Mouse (Mus musculus) forebrain, embryonic 15.5 days (tissue): ENCODE measurements around the gene Kifap3. TPM values are rescaled to one million over a fixed set of nuclear protein-coding genes. Genes with fewer than 3 reads are reported as not detected.

ENCODE experiments used
- ATAC-seq: fragments of 200-750 bp; cut with Nextera tagmentation; replicated peaks from 2 replicates; pipeline ENCODE4 v1.8.0; 2017; ENCODE audit warnings: mild to moderate bottlenecking, moderate TSS enrichment, moderate library complexity
- H3K27ac ChIP-seq: fragments of 300-500 bp; sonication (generic); replicated peaks from 2 replicates; pipeline ENCODE4 v1.5.1; 2015; ENCODE audit warnings: mild to moderate bottlenecking, inconsistent platforms
- H3K27me3 ChIP-seq: fragments of 300-500 bp; sonication (generic); 2 replicates; pipeline ENCODE4 v1.6.1; 2015; ENCODE audit warnings: inconsistent platforms
- H3K36me3 ChIP-seq: fragments of 300-500 bp; sonication (generic); 2 replicates; pipeline ENCODE4 v1.6.1; 2015; ENCODE audit warnings: mild to moderate bottlenecking, inconsistent platforms
- H3K4me1 ChIP-seq: fragments of 300-500 bp; sonication (generic); 2 replicates; pipeline ENCODE4 v1.6.1; 2015; ENCODE audit warnings: inconsistent platforms
- H3K4me2 ChIP-seq: fragments of 300-500 bp; sonication (generic); replicated peaks from 2 replicates; pipeline ENCODE4 v1.6.1; 2015; ENCODE audit warnings: mild to moderate bottlenecking, inconsistent platforms
- H3K4me3 ChIP-seq: fragments of 300-500 bp; sonication (generic); 2 replicates; pipeline ENCODE4 v1.5.1; 2015; ENCODE audit warnings: mild to moderate bottlenecking, inconsistent platforms
- H3K9ac ChIP-seq: fragments of 300-500 bp; sonication (generic); replicated peaks from 2 replicates; pipeline ENCODE4 v1.6.1; 2015; ENCODE audit warnings: mild to moderate bottlenecking, inconsistent platforms
- H3K9me3 ChIP-seq: fragments of 300-500 bp; sonication (generic); 2 replicates; pipeline ENCODE4 v1.6.1; 2016; ENCODE audit warnings: inconsistent platforms
- WGBS: fragments of 180-500 bp; shearing (Covaris S2); methylation state at CpG from one replicate; pipeline ENCODE4 v1.1.7; 2015; ENCODE audit warnings: mixed read lengths; 5-methylcytosine and 5-hydroxymethylcytosine counted together
- polyA plus RNA-seq: library from polyadenylated mRNA; unstranded; fragments of >200 nt; fragmentation: Nextera tagmentation; extraction: Ambion mirVana; gene quantifications from 2 replicates; pipeline ENCODE4 v1.2.1, GENCODE M21; 2015

Kifap3 gene
- polyA plus RNA-seq, 1 experiment from 2014 or later: 107 TPM

DNA sequence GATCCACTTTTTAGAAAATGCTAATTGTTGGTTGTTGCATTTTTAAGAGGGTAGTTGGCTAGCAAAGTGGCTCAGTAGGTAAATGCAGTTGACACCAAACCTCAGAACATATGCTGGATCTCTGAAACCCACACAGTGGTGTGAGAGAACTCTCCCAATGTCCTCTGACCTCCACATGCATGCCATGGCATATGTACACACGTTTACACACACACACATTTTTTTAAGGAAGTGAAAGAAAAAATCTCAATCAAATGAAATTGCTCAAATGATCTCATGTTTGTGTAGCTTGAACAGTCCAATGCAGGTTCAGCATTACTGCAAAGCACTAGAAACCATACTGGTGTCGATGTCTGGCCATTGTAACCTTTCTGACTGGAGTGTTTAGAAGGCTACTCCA, 120.2 kb downstream of the Kifap3 start:
- no peaks in the 10 kb centered on the region for H3K27me3 ChIP-seq
- no peak overlapping the region for H3K27ac ChIP-seq
- no peak for ATAC-seq
- H3K9me3 ChIP-seq: no peaks in the 10 kb centered on the region
- WGBS: 95% methylated on average over 2 of the region's 2 CpGs
- no peak overlapping the region for H3K4me3 ChIP-seq
- H3K9ac ChIP-seq: no peak overlapping the region
- H3K4me1 ChIP-seq: 0 out of 2 replicates have a peak, but pooled peaks cover 2% of the 10 kb centered on the region
- H3K36me3 ChIP-seq: no peaks in the 10 kb centered on the region
- no peak overlapping the region for H3K4me2 ChIP-seq

- WGBS: 90% methylated on average over 2 of the region's 2 CpGs
Measured at GRCm38 (mm10) chr1:163900168-163900567, 120.8 kb downstream of the Kifap3 start.

DNA sequence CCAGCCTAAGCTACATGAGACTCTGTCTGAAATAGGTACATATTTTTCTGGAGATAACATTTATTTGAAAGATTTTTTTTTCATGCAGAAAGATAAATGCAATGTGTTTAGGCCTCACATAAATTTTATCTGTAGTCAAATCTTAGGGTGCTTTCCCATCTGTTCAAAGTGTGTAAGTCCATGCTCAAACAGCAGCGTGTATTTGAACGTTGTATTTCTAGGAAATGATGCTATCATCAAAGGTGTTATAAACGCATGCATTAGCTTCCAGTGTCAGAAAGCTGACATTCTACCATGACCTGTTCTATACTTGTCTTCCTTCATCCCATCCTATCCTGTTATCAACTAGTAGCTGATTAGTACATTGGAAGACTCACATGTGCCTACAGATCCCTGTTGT, 124.0 kb downstream of the Kifap3 start:
- no peak for ATAC-seq
- Histone ChIP-seq H3K4me2 (no peak overlapping the region), H3K27ac (no peak overlapping the region), H3K4me3 (no peak overlapping the region), H3K4me1 (0 out of 2 replicates have a peak, but pooled peaks cover under 1% of the 10 kb centered on the region), H3K36me3 (no peaks in the 10 kb centered on the region), H3K9me3 (no peaks in the 10 kb centered on the region), H3K27me3 (no peaks in the 10 kb centered on the region), H3K9ac (no peak overlapping the region)
- WGBS: 95% methylated on average over 3 of the region's 3 CpGs

More at GRCm38 (mm10) chr1:163900168-163900567, 120.8 kb downstream of the Kifap3 start:
- 0 out of 2 replicates have a peak, but pooled peaks cover 2% of the 10 kb centered on the region for H3K4me1 ChIP-seq
- H3K27ac ChIP-seq: no peak overlapping the region
- H3K9me3 ChIP-seq: no peaks in the 10 kb centered on the region
- H3K36me3 ChIP-seq: no peaks in the 10 kb centered on the region
- ATAC-seq: no peak
- H3K4me2 ChIP-seq: no peak overlapping the region
- H3K4me3 ChIP-seq: no peak overlapping the region
- no peaks in the 10 kb centered on the region for H3K27me3 ChIP-seq
- H3K9ac ChIP-seq: no peak overlapping the region

DNA sequence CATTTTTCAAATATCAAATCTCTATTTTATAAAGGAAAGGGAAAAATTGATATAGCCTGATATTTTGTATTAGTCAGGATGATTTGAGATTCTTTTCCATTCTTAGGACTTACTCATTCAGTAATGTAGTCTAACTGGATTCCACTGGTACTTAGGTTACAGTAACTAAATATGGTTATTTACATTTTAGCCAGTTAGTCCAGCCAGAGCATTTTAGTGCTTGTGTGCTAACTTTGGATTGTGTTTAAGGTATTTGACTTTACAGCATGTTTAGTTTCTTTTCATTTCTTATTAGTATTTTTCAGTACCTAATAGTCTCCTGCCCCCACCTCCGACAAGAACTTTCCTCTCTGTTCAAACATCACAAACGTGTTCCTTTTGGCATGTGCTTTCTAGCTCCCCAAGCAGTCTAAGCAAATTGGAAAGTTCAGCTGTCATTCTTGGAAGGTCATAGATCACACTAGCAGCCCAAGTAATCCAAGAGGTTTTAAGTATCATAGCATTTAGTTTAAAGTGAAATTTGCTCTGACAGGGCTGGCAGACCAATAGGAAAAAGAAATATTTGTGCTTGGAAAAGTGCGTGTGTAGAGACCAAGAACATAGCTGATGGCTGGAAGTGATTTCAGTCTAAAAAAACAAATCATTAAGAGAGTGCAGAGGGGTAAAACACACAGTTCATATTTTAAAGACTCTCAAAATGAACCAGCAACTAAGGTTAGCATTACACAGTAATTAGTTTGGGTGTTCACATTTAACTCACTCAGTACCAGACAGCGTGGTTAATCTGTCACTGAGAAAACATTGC, 127.8 kb downstream of the Kifap3 start:
- Histone ChIP-seq H3K9me3 (no peaks in the 10 kb centered on the region), H3K4me1 (no peaks in the 10 kb centered on the region), H3K4me2 (no peak overlapping the region), H3K9ac (no peak overlapping the region), H3K27me3 (no peaks in the 10 kb centered on the region), H3K4me3 (no peak overlapping the region), H3K36me3 (no peaks in the 10 kb centered on the region), H3K27ac (no peak overlapping the region)
- no peak for ATAC-seq
- 78% methylated on average over 4 of the region's 4 CpGs for WGBS

- Histone ChIP-seq H3K9me3 (no peaks in the 10 kb centered on the region), H3K36me3 (no peaks in the 10 kb centered on the region), H3K4me2 (no peak overlapping the region), H3K4me1 (no peaks in the 10 kb centered on the region), H3K27me3 (no peaks in the 10 kb centered on the region), H3K9ac (no peak overlapping the region), H3K27ac (no peak overlapping the region), H3K4me3 (no peak overlapping the region)
- 63% methylated on average over 11 of the region's 11 CpGs for WGBS
- 0 out of 2 replicates have a peak, but pooled peaks have one; percentile 23 for ATAC-seq
Measured at GRCm38 (mm10) chr1:163908389-163908788, 129.0 kb downstream of the Kifap3 start.

DNA sequence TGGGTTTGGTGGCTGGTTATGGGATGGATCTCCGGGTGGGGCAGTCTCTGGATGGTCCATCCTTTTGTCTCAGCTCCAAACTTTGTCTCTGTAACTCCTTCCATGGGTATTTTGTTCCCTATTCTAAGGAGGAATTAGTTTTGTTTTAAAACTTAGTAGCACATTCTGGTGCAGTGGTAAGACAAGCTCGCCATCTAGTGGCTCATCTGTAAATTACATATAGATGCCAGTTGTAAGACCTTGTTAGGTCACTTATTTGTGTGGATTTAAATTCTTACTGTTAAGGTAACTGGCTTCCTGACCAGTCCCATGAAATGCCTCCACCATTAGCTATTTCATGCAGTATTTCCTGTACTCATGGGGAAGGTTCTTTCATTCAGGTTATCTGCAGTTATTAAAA, 131.0 kb downstream of the Kifap3 start:
- WGBS: 5% methylated on average over 2 of the region's 2 CpGs

GRCm38 (mm10) chr1:163910785-163911184, 131.4 kb downstream of the Kifap3 start:
- H3K9me3 ChIP-seq: no peaks in the 10 kb centered on the region
- ATAC-seq: peak; percentile 55; the same call in 1 of the 2 replicates

More for the DNA sequence above, 131.0 kb downstream of the Kifap3 start:
- Histone ChIP-seq H3K9me3 (no peaks in the 10 kb centered on the region), H3K36me3 (no peaks in the 10 kb centered on the region), H3K4me1 (no peaks in the 10 kb centered on the region), H3K27ac (no peak overlapping the region), H3K4me2 (no peak overlapping the region), H3K9ac (no peak overlapping the region), H3K4me3 (no peak overlapping the region), H3K27me3 (no peaks in the 10 kb centered on the region)
- ATAC-seq: peak; percentile 70

GRCm38 (mm10) chr1:163911981-163912380, 132.6 kb downstream of the Kifap3 start:
- no peak for ATAC-seq

More at GRCm38 (mm10) chr1:163910785-163911184, 131.4 kb downstream of the Kifap3 start:
- Histone ChIP-seq H3K27me3 (no peaks in the 10 kb centered on the region), H3K27ac (no peak overlapping the region), H3K4me1 (no peaks in the 10 kb centered on the region), H3K36me3 (0 out of 2 replicates have a peak, but pooled peaks cover 3% of the 10 kb centered on the region), H3K4me2 (no peak overlapping the region), H3K4me3 (no peak overlapping the region), H3K9ac (no peak overlapping the region)
- 94% methylated on average over 9 of the region's 9 CpGs for WGBS

GRCm38 (mm10) chr1:163917349-163918160, 138.2 kb downstream of the Kifap3 start:
- WGBS: 95% methylated on average over 5 of the region's 5 CpGs

More at GRCm38 (mm10) chr1:163911981-163912380, 132.6 kb downstream of the Kifap3 start:
- Histone ChIP-seq H3K27ac (no peak overlapping the region), H3K9ac (no peak overlapping the region), H3K4me3 (no peak overlapping the region), H3K4me1 (no peaks in the 10 kb centered on the region), H3K27me3 (no peaks in the 10 kb centered on the region), H3K36me3 (peaks cover 9% of the 10 kb centered on the region), H3K9me3 (no peaks in the 10 kb centered on the region), H3K4me2 (no peak overlapping the region)
- WGBS: 92% methylated on average over 11 of the region's 11 CpGs

GRCm38 (mm10) chr1:163924093-163924492, 144.7 kb downstream of the Kifap3 start:
- peaks cover 5% of the 10 kb centered on the region for H3K4me1 ChIP-seq
- no peaks in the 10 kb centered on the region for H3K27me3 ChIP-seq
- WGBS: 89% methylated on average over 8 of the region's 8 CpGs
- H3K4me3 ChIP-seq: no peak overlapping the region
- no peaks in the 10 kb centered on the region for H3K36me3 ChIP-seq
- no peak overlapping the region for H3K9ac ChIP-seq
- no peak for ATAC-seq
- H3K9me3 ChIP-seq: no peaks in the 10 kb centered on the region
- no peak overlapping the region for H3K4me2 ChIP-seq
- H3K27ac ChIP-seq: no peak overlapping the region

More at GRCm38 (mm10) chr1:163917349-163918160, 138.2 kb downstream of the Kifap3 start:
- no peak overlapping the region for H3K9ac ChIP-seq
- no peak overlapping the region for H3K4me3 ChIP-seq
- H3K9me3 ChIP-seq: no peaks in the 10 kb centered on the region
- H3K4me1 ChIP-seq: no peaks in the 10 kb centered on the region
- H3K27ac ChIP-seq: no peak overlapping the region
- H3K27me3 ChIP-seq: no peaks in the 10 kb centered on the region
- ATAC-seq: no peak
- H3K4me2 ChIP-seq: no peak overlapping the region
- H3K36me3 ChIP-seq: peaks cover 20% of the 10 kb centered on the region

DNA sequence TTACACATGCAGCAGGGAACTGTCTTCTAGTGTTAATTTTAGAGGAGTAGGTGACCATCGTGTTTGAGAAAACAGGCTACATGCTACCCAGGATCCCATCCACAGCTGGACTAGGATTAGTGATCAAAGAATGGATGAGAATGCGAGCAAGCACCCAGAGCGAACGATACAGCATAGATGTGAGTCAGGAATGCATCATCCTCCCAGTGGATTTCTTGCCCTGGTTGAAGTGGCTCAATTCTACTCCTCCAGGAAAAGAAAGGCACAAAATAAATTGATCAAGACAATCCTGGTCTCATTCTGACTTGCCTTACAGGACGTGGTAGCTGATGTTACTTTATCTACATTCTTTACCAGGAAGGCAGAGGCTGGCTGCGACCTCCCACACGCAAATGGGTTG, 149.5 kb downstream of the Kifap3 start, which contains the start of gene Scyl3:
Scyl3 (plus strand) TSS at position 255 of the 400 bp plus-strand sequence.
- H3K9me3 ChIP-seq: no peaks in the 10 kb centered on the region
- H3K27me3 ChIP-seq: no peaks in the 10 kb centered on the region
- peak within 1 kb of the TSS; percentile 77 for H3K4me2 ChIP-seq
- H3K36me3 ChIP-seq: peaks cover 6% of the 10 kb centered on the region
- H3K4me3 ChIP-seq: peak within 1 kb of the TSS; percentile 92
- peaks cover 21% of the 10 kb centered on the region for H3K4me1 ChIP-seq
- no peak for ATAC-seq
- H3K27ac ChIP-seq: peak within 1 kb of the TSS; percentile 95
- peak within 1 kb of the TSS; percentile 93 for H3K9ac ChIP-seq
- WGBS: 68% methylated on average over 7 of the region's 7 CpGs
